In the genomic region with DNA sequence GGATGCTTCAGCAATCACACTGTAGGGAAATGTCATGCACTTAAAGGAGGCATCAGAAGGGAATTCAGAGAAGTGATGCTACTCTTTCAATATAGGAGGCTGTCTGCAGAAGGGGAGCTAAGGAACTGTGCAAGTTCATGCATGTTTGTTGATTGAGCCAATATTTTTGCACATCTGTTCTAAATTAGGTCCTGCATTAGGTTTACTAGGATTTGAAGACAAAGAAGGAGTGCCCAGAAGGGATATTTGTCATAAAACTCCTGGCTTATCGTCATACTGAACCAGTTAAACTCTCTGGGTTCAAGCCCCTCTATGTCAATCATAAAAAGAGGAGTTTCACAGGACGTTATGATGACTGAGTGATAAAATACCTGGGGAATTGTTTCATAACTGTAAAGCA, we compare ENCODE assay signal across 29 mouse cellular contexts. TPM values are rescaled to one million over a fixed set of nuclear protein-coding genes. Genes with fewer than 3 reads are reported as not detected.
DNase-seq lines count a peak whose midpoint lies in the region; ATAC-seq lines count a peak whose summit lies in the region.
"Had no signal": no experiment of that assay in that cellular context is flagged by ENCODE, and none has a peak within 500 bp of the region (broad histone marks: within the 10 kb centered on the region; RNA-seq: fewer than 3 reads in every experiment).

No protein-coding gene starts in this region.

- H3K4me1 ChIP-seq in embryonic facial prominence, embryonic 14.5 days (ENCODE audit: control insufficient read depth, insufficient read depth, low read length), result no peaks in the 10 kb centered on the region
- H3K4me1 ChIP-seq: forebrain, embryonic 13.5 days; heart, embryonic 10.5 days had no signal

- no peak overlapping the region for H3K4me3 ChIP-seq in embryonic facial prominence, embryonic 14.5 days (ENCODE audit: low read depth, low read length)
- H3K4me3 ChIP-seq: embryonic facial prominence, embryonic 15.5 days; erythroblast, embryonic 14.5 days; forebrain, embryonic 13.5 days; heart, embryonic 10.5 days; heart, embryonic 13.5 days had no signal

- peak; percentile 7 for DNase-seq in heart, adult 11 months
- DNase-seq in heart, adult 8-10 months (ENCODE audit: low spot score), result no peak
- peak; percentile 58 for DNase-seq in NIH3T3 (ENCODE audit: low read depth)
- DNase-seq in embryonic facial prominence, embryonic 14.5 days (ENCODE audit: low spot score), result peak; percentile 48
- DNase-seq in urinary bladder, postnatal 36 days (ENCODE audit: low spot score in 2 of 2), result no peak
- no peak for DNase-seq in adrenal gland, postnatal 14 days
- DNase-seq: adrenal gland, adult 8-10 months; adrenal gland, postnatal 36 days; cerebellum, adult 11 months; cerebellum, adult 8-10 months; cerebellum, postnatal 36 days; gastrocnemius, postnatal 10 days; gastrocnemius, postnatal 36 days; heart, postnatal 14 days; heart, postnatal 4 days; kidney, adult 18-20 months; kidney, adult 9 months had no signal

- ATAC-seq in embryonic facial prominence, embryonic 14.5 days (ENCODE audit: low read depth), result no peak
- ATAC-seq: activated CD4-positive, CD25-positive, alpha-beta regulatory T cell, adult 4 months; CD4-positive, CD25-positive, alpha-beta regulatory T cell, adult 4 months; forebrain, embryonic 13.5 days; forebrain, embryonic 16.5 days; hindbrain, postnatal 0 days; inflammation-experienced regulatory T-cells, adult 6 months; intestine, embryonic 16.5 days had no signal

- H3K9ac ChIP-seq in embryonic facial prominence, embryonic 14.5 days (ENCODE audit: low read depth, low read length), result no peak overlapping the region
- H3K9ac ChIP-seq: embryonic facial prominence, embryonic 15.5 days; forebrain, embryonic 13.5 days; heart, embryonic 13.5 days; hindbrain, embryonic 14.5 days had no signal

- H3K4me2 ChIP-seq in embryonic facial prominence, embryonic 14.5 days (ENCODE audit: low read depth, low read length), result no peak overlapping the region
- H3K4me2 ChIP-seq: embryonic facial prominence, embryonic 15.5 days; forebrain, embryonic 13.5 days; heart, embryonic 13.5 days; hindbrain, embryonic 14.5 days had no signal

- no peak overlapping the region; the same call in 1 of the 2 replicates for H3K27ac ChIP-seq in embryonic facial prominence, embryonic 14.5 days (replicated peaks; ENCODE audit: low read depth, low read length)
- H3K27ac ChIP-seq: embryonic facial prominence, embryonic 15.5 days; forebrain, embryonic 13.5 days; heart, embryonic 10.5 days; heart, embryonic 13.5 days; hindbrain, embryonic 14.5 days; hindbrain, postnatal 0 days had no signal

- no peaks in the 10 kb centered on the region for H3K36me3 ChIP-seq in embryonic facial prominence, embryonic 14.5 days (ENCODE audit: control insufficient read depth, insufficient read depth, low read length)
- H3K36me3 ChIP-seq: embryonic facial prominence, embryonic 15.5 days; heart, embryonic 10.5 days; heart, embryonic 13.5 days had no signal

- WGBS in embryonic facial prominence, embryonic 14.5 days, result 20% methylated on average over 2 of the region's 2 CpGs

- no peaks in the 10 kb centered on the region for H3K9me3 ChIP-seq in embryonic facial prominence, embryonic 14.5 days (ENCODE audit: control insufficient read depth, low read length)
- H3K9me3 ChIP-seq: embryonic facial prominence, embryonic 15.5 days; forebrain, embryonic 13.5 days; heart, embryonic 10.5 days; heart, embryonic 13.5 days had no signal

- no peaks in the 10 kb centered on the region for H3K27me3 ChIP-seq in embryonic facial prominence, embryonic 14.5 days (replicated peaks; ENCODE audit: control insufficient read depth, insufficient read depth, low read length)
- H3K27me3 ChIP-seq: embryonic facial prominence, embryonic 15.5 days; forebrain, embryonic 13.5 days; heart, embryonic 13.5 days had no signal

RNA-seq across cellular contexts. Expression of a gene that starts 30.0 kb away (rescaled TPM):
- total RNA-seq in heart, adult 8-10 months (2022), result 10 to 100 TPM; 43.5 to 56.6 (median 51.5) TPM
- polyA plus RNA-seq in embryonic facial prominence, embryonic 14.5 days (2014; fragmentation: Nextera tagmentation; extraction: Ambion mirVana), result 18.1 and 21.4 TPM in 2 replicates
- total RNA-seq in adrenal gland, postnatal 14 days (2021), result 17.4 and 18.5 TPM in 2 replicates

RNA-seq across cellular contexts. Expression of a gene that starts 33.9 kb away (rescaled TPM):
- 10 to 100 TPM; 76.2 to 87.9 (median 83.4) TPM for total RNA-seq in heart, adult 8-10 months (2022)
- polyA plus RNA-seq in embryonic facial prominence, embryonic 14.5 days (2014; fragmentation: Nextera tagmentation; extraction: Ambion mirVana), result 89.3 and 95.0 TPM in 2 replicates
- 272 and 320 TPM in 2 replicates for total RNA-seq in adrenal gland, postnatal 14 days (2021)

Comparison
In these comparisons a context has a peak if more than half of its experiments do, and no peak if none do; other contexts are left out.
1. DNase-seq: peak in heart, adult 11 months (single experiment), NIH3T3 (single experiment) and embryonic facial prominence, embryonic 14.5 days (single experiment); none in heart, adult 8-10 months (single experiment), urinary bladder, postnatal 36 days (0 of 2) and adrenal gland, postnatal 14 days (single experiment).